Mouse (Mus musculus) stomach, embryonic 14.5 days (tissue): ENCODE results near the gene Cpeb4. TPM values are rescaled to one million over a fixed set of nuclear protein-coding genes. Genes with fewer than 3 reads are reported as not detected.
"Not testable (repeated sequence)": the region's sequence is repeated elsewhere in the genome, so short reads cannot be mapped to it uniquely, and the experiment has no call there.

Source experiments
- ATAC-seq: fragments of 200-750 bp; cut with Nextera tagmentation; 2 replicates; pipeline ENCODE4 v1.8.0; 2017; ENCODE audit warnings: low read depth, moderate TSS enrichment; ENCODE audit not compliant: insufficient number of reproducible peaks, insufficient read depth, low FRiP score
- H3K27ac ChIP-seq: fragments of 300-500 bp; sonication (generic); 2 replicates; pipeline ENCODE4 v1.5.1; 2014; ENCODE audit warnings: mild to moderate bottlenecking, low read length, moderate library complexity, mixed read lengths
- H3K27me3 ChIP-seq: fragments of 300-500 bp; sonication (generic); 2 replicates; pipeline ENCODE4 v1.6.1; 2014; ENCODE audit warnings: low read length, control low read depth, mixed read lengths; ENCODE audit not compliant: control insufficient read depth, insufficient read depth
- H3K36me3 ChIP-seq: fragments of 300-500 bp; sonication (generic); 2 replicates; pipeline ENCODE4 v1.6.1; 2014; ENCODE audit warnings: mild to moderate bottlenecking, control low read depth, low read length, moderate library complexity, mixed read lengths; ENCODE audit not compliant: control insufficient read depth, insufficient read depth
- H3K4me1 ChIP-seq: fragments of 300-500 bp; sonication (generic); 2 replicates; pipeline ENCODE4 v1.6.1; 2014; ENCODE audit warnings: low read length, control low read depth, mixed read lengths; ENCODE audit not compliant: control insufficient read depth, insufficient read depth
- H3K4me2 ChIP-seq: fragments of 300-500 bp; sonication (generic); replicated peaks from 2 replicates; pipeline ENCODE4 v1.6.1; 2014; ENCODE audit warnings: low read depth, low read length, control low read depth
- H3K4me3 ChIP-seq: fragments of 300-500 bp; sonication (generic); 2 replicates; pipeline ENCODE4 v1.5.1; 2014; ENCODE audit warnings: low read depth, low read length, control low read depth
- H3K9ac ChIP-seq: fragments of 300-500 bp; sonication (generic); replicated peaks from 2 replicates; pipeline ENCODE4 v1.6.1; 2014; ENCODE audit warnings: low read depth, mild to moderate bottlenecking, control low read depth, low read length, moderate library complexity, mixed read lengths
- H3K9me3 ChIP-seq: fragments of 300-500 bp; sonication (generic); 2 replicates; pipeline ENCODE4 v1.6.1; 2016; ENCODE audit warnings: low read depth, low read length, control low read depth; ENCODE audit not compliant: control insufficient read depth
- WGBS: fragments of 180-500 bp; shearing (Covaris S2); extraction: QIAGEN DNeasy Blood & Tissue Kit; methylation state at CpG from one replicate; pipeline ENCODE4 v1.1.7; 2014; 5-methylcytosine and 5-hydroxymethylcytosine counted together
- polyA plus RNA-seq: library from polyadenylated mRNA; unstranded; fragments of >200 nt; fragmentation: Nextera tagmentation; extraction: Ambion mirVana; gene quantifications from 2 replicates; pipeline ENCODE4 v1.2.1, GENCODE M21; 2014

Cpeb4 gene
- polyA plus RNA-seq, 1 experiment from 2014 or later, result 4.9 TPM

GRCm38 (mm10) chr11:31960071-31960470 lies 88.1 kb downstream of the Cpeb4 start:
- Histone ChIP-seq H3K36me3 (no peaks in the 10 kb centered on the region), H3K4me1 (no peaks in the 10 kb centered on the region), H3K4me2 (no peak overlapping the region), H3K4me3 (no peak overlapping the region), H3K9ac (no peak overlapping the region), H3K9me3 (no peaks in the 10 kb centered on the region), H3K27ac (no peak overlapping the region), H3K27me3 (no peaks in the 10 kb centered on the region)
- ATAC-seq, result no peak

- no peak for ATAC-seq
- Histone ChIP-seq H3K36me3 (no peaks in the 10 kb centered on the region), H3K4me3 (no peak overlapping the region), H3K4me1 (no peaks in the 10 kb centered on the region), H3K9ac (no peak overlapping the region), H3K27ac (no peak overlapping the region), H3K4me2 (no peak overlapping the region), H3K27me3 (no peaks in the 10 kb centered on the region), H3K9me3 (no peaks in the 10 kb centered on the region)
- WGBS, result 83% methylated on average over 1 of the region's 1 CpGs
These were observed 92.0 kb downstream of the Cpeb4 start for GRCm38 (mm10) chr11:31963993-31964392.

GRCm38 (mm10) chr11:31965256-31966134 lies 93.5 kb downstream of the Cpeb4 start, which contains the start of gene 4930524B15Rik:
Gene 4930524B15Rik, plus strand, starts transcription at chr11:31965592.
- Histone ChIP-seq H3K4me3 (peak within 1 kb of the TSS; percentile 28; the same call in 1 of the 2 replicates), H3K27ac (no peak within 1 kb of the TSS), H3K9me3 (no peaks in the 10 kb centered on the region), H3K4me1 (no peaks in the 10 kb centered on the region), H3K27me3 (no peaks in the 10 kb centered on the region), H3K36me3 (no peaks in the 10 kb centered on the region), H3K4me2 (peak within 1 kb of the TSS; percentile 43), H3K9ac (no peak within 1 kb of the TSS; the same call in 1 of the 2 replicates)
- ATAC-seq, result 0 out of 2 replicates have a peak, but pooled peaks have one; percentile 14
- WGBS, result 38% methylated on average over 45 of the region's 49 CpGs

GRCm38 (mm10) chr11:31974132-31974531 lies 102.1 kb downstream of the Cpeb4 start:
- H3K4me1 ChIP-seq, result no peaks in the 10 kb centered on the region
- H3K27me3 ChIP-seq, result no peaks in the 10 kb centered on the region
- 57% methylated on average over 4 of the region's 4 CpGs for WGBS
- no peak overlapping the region for H3K4me3 ChIP-seq
- no peaks in the 10 kb centered on the region for H3K36me3 ChIP-seq
- H3K9ac ChIP-seq, result no peak overlapping the region
- no peak for ATAC-seq
- H3K9me3 ChIP-seq, result no peaks in the 10 kb centered on the region
- H3K4me2 ChIP-seq, result no peak overlapping the region
- no peak overlapping the region for H3K27ac ChIP-seq

- no peak overlapping the region for H3K4me2 ChIP-seq
- H3K4me3 ChIP-seq, result no peak overlapping the region
- no peak overlapping the region for H3K9ac ChIP-seq
- H3K27me3 ChIP-seq, result no peaks in the 10 kb centered on the region
- WGBS, result 16% methylated on average over 8 of the region's 8 CpGs
- no peak for ATAC-seq
- H3K36me3 ChIP-seq, result no peaks in the 10 kb centered on the region
- no peaks in the 10 kb centered on the region for H3K9me3 ChIP-seq
- no peaks in the 10 kb centered on the region for H3K4me1 ChIP-seq
- H3K27ac ChIP-seq, result no peak overlapping the region
These were observed 102.8 kb downstream of the Cpeb4 start for GRCm38 (mm10) chr11:31974826-31975225.

- no peak for ATAC-seq
- 79% methylated on average over 5 of the region's 5 CpGs for WGBS
- H3K4me3 ChIP-seq, result no peak overlapping the region
- no peak overlapping the region for H3K9ac ChIP-seq
- no peak overlapping the region for H3K4me2 ChIP-seq
- H3K27ac ChIP-seq, result no peak overlapping the region
- H3K9me3 ChIP-seq, result no peaks in the 10 kb centered on the region
- no peaks in the 10 kb centered on the region for H3K27me3 ChIP-seq
- H3K36me3 ChIP-seq, result no peaks in the 10 kb centered on the region
- H3K4me1 ChIP-seq, result no peaks in the 10 kb centered on the region
These were observed 103.7 kb downstream of the Cpeb4 start for GRCm38 (mm10) chr11:31975678-31976077.

GRCm38 (mm10) chr11:31976137-31976536 lies 104.1 kb downstream of the Cpeb4 start:
- no peak for ATAC-seq
- no peaks in the 10 kb centered on the region for H3K36me3 ChIP-seq
- no peak overlapping the region for H3K4me3 ChIP-seq
- WGBS, result 61% methylated on average over 5 of the region's 5 CpGs
- H3K27ac ChIP-seq, result no peak overlapping the region
- no peaks in the 10 kb centered on the region for H3K9me3 ChIP-seq
- no peak overlapping the region for H3K9ac ChIP-seq
- H3K4me2 ChIP-seq, result no peak overlapping the region
- no peaks in the 10 kb centered on the region for H3K27me3 ChIP-seq
- no peaks in the 10 kb centered on the region for H3K4me1 ChIP-seq

GRCm38 (mm10) chr11:31980089-31980488 lies 108.1 kb downstream of the Cpeb4 start:
- not testable (repeated sequence) for H3K36me3 ChIP-seq, H3K4me1 ChIP-seq, H3K27ac ChIP-seq, ATAC-seq, H3K9ac ChIP-seq, H3K9me3 ChIP-seq, H3K27me3 ChIP-seq, H3K4me2 ChIP-seq, H3K4me3 ChIP-seq
- WGBS, result 93% methylated on average over 5 of the region's 5 CpGs
